Mouse (Mus musculus): ENCODE measurements at regions not wholly inside any gene's neighbourhood (a gene's known extent, or its start where the extent isn't known, plus 50 kb on each side); places are given as distances from the start of the nearest gene placed in this dataset.

DNA sequence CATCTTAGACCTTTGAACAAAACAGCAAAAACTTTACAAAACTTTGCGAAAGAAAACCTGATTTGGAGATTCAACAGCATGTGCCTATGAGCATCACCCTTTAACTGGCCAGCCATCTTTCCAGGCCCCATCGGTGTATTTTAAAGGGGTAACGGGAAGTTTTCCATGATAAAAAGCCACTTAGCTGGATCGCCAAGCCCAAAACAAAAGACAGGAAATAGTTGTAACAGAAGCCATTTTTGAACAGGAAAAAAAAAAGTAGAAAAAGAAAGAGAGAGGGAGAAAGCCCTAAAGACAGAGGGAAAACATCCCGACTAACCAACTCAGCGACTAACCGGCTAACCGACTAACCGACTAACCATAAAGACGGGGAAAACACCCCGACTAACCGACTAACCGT, 140.5 kb downstream of the Setd4 start:
- Histone ChIP-seq H3K4me3 (ENCODE audit: low read depth, low read length) (no peak overlapping the region), H3K27me3 (ENCODE audit: control insufficient read depth, insufficient read depth, low read length) (no peaks in the 10 kb centered on the region), H3K4me1 (ENCODE audit: control insufficient read depth, insufficient read depth, low read length) (no peaks in the 10 kb centered on the region), H3K36me3 (replicated peaks; ENCODE audit: control insufficient read depth, insufficient read depth, low read depth, low read length) (no peaks in the 10 kb centered on the region), H3K4me2 (ENCODE audit: low read depth, low read length) (no peak overlapping the region), H3K9ac (replicated peaks; ENCODE audit: low read length) (no peak overlapping the region), H3K9me3 (replicated peaks; ENCODE audit: control insufficient read depth, low read length) (no peaks in the 10 kb centered on the region), H3K27ac (replicated peaks; ENCODE audit: low read depth, low read length) (no peak overlapping the region)
- 84% methylated on average over 13 of the region's 13 CpGs for WGBS
- DNase-seq (ENCODE audit: low spot score) (no peak), ATAC-seq (replicated peaks; ENCODE audit: insufficient number of reproducible peaks, low FRiP score, low TSS enrichment, low read depth) (no peak)

GRCm38 (mm10) chr16:93462286-93462610, 141.6 kb downstream of the Setd4 start:
- no peak overlapping the region for H3K4me2 ChIP-seq (ENCODE audit: low read depth, low read length)
- 37% methylated on average over 8 of the region's 8 CpGs for WGBS
- no peak overlapping the region for H3K9ac ChIP-seq (replicated peaks; ENCODE audit: low read length)

GRCm38 (mm10) chr16:93461406-93462285, 142.2 kb downstream of the Setd4 start:
- Histone ChIP-seq H3K4me1 (ENCODE audit: control insufficient read depth, insufficient read depth, low read length) (no peaks in the 10 kb centered on the region), H3K4me3 (ENCODE audit: low read depth, low read length) (no peak overlapping the region), H3K9me3 (replicated peaks; ENCODE audit: control insufficient read depth, low read length) (no peaks in the 10 kb centered on the region), H3K4me2 (ENCODE audit: low read depth, low read length) (no peak overlapping the region), H3K9ac (replicated peaks; ENCODE audit: low read length) (no peak overlapping the region), H3K36me3 (replicated peaks; ENCODE audit: control insufficient read depth, insufficient read depth, low read depth, low read length) (no peaks in the 10 kb centered on the region), H3K27me3 (ENCODE audit: control insufficient read depth, insufficient read depth, low read length) (no peaks in the 10 kb centered on the region), H3K27ac (replicated peaks; ENCODE audit: low read depth, low read length) (no peak overlapping the region)
- 78% methylated on average over 27 of the region's 27 CpGs for WGBS
- ATAC-seq (replicated peaks; ENCODE audit: insufficient number of reproducible peaks, low FRiP score, low TSS enrichment, low read depth) = no peak
- DNase-seq (ENCODE audit: low spot score) = no peak

More at GRCm38 (mm10) chr16:93462286-93462610, 141.6 kb downstream of the Setd4 start:
- Histone ChIP-seq H3K4me3 (ENCODE audit: low read depth, low read length) (no peak overlapping the region), H3K36me3 (replicated peaks; ENCODE audit: control insufficient read depth, insufficient read depth, low read depth, low read length) (no peaks in the 10 kb centered on the region), H3K27ac (replicated peaks; ENCODE audit: low read depth, low read length) (no peak overlapping the region), H3K9me3 (replicated peaks; ENCODE audit: control insufficient read depth, low read length) (no peaks in the 10 kb centered on the region), H3K4me1 (ENCODE audit: control insufficient read depth, insufficient read depth, low read length) (no peaks in the 10 kb centered on the region), H3K27me3 (ENCODE audit: control insufficient read depth, insufficient read depth, low read length) (no peaks in the 10 kb centered on the region)
- DNase-seq (ENCODE audit: low spot score) (peak; percentile 48), ATAC-seq (replicated peaks; ENCODE audit: insufficient number of reproducible peaks, low FRiP score, low TSS enrichment, low read depth) (no peak)

GRCm38 (mm10) chr16:93459497-93460240, 144.2 kb downstream of the Setd4 start:
- DNase-seq (ENCODE audit: low spot score) = no peak
- 0 out of 2 replicates have a peak, but pooled peaks have one; percentile 30 for ATAC-seq (replicated peaks; ENCODE audit: insufficient number of reproducible peaks, low FRiP score, low TSS enrichment, low read depth)
- H3K9me3 ChIP-seq (replicated peaks; ENCODE audit: control insufficient read depth, low read length) = no peaks in the 10 kb centered on the region
- no peaks in the 10 kb centered on the region for H3K36me3 ChIP-seq (replicated peaks; ENCODE audit: control insufficient read depth, insufficient read depth, low read depth, low read length)
- H3K27me3 ChIP-seq (ENCODE audit: control insufficient read depth, insufficient read depth, low read length) = no peaks in the 10 kb centered on the region
- H3K4me3 ChIP-seq (ENCODE audit: low read depth, low read length) = no peak overlapping the region
- no peak overlapping the region for H3K9ac ChIP-seq (replicated peaks; ENCODE audit: low read length)
- H3K27ac ChIP-seq (replicated peaks; ENCODE audit: low read depth, low read length) = no peak overlapping the region
- H3K4me1 ChIP-seq (ENCODE audit: control insufficient read depth, insufficient read depth, low read length) = no peaks in the 10 kb centered on the region
- 49% methylated on average over 12 of the region's 12 CpGs for WGBS
- H3K4me2 ChIP-seq (ENCODE audit: low read depth, low read length) = no peak overlapping the region

GRCm38 (mm10) chr16:93458598-93459496, 145.0 kb downstream of the Setd4 start:
- no peak overlapping the region for H3K27ac ChIP-seq (replicated peaks; ENCODE audit: low read depth, low read length)
- no peak overlapping the region for H3K4me3 ChIP-seq (ENCODE audit: low read depth, low read length)
- H3K4me2 ChIP-seq (ENCODE audit: low read depth, low read length) = peak overlapping the region; percentile 2; the same call in 1 of the 2 replicates
- DNase-seq (ENCODE audit: low spot score) = peak; percentile 72
- ATAC-seq (replicated peaks; ENCODE audit: insufficient number of reproducible peaks, low FRiP score, low TSS enrichment, low read depth) = peak; percentile 32; the same call in 1 of the 2 replicates
- H3K27me3 ChIP-seq (ENCODE audit: control insufficient read depth, insufficient read depth, low read length) = no peaks in the 10 kb centered on the region
- 40% methylated on average over 25 of the region's 25 CpGs for WGBS
- no peaks in the 10 kb centered on the region for H3K9me3 ChIP-seq (replicated peaks; ENCODE audit: control insufficient read depth, low read length)
- H3K36me3 ChIP-seq (replicated peaks; ENCODE audit: control insufficient read depth, insufficient read depth, low read depth, low read length) = no peaks in the 10 kb centered on the region
- H3K9ac ChIP-seq (replicated peaks; ENCODE audit: low read length) = no peak overlapping the region
- H3K4me1 ChIP-seq (ENCODE audit: control insufficient read depth, insufficient read depth, low read length) = no peaks in the 10 kb centered on the region

DNA sequence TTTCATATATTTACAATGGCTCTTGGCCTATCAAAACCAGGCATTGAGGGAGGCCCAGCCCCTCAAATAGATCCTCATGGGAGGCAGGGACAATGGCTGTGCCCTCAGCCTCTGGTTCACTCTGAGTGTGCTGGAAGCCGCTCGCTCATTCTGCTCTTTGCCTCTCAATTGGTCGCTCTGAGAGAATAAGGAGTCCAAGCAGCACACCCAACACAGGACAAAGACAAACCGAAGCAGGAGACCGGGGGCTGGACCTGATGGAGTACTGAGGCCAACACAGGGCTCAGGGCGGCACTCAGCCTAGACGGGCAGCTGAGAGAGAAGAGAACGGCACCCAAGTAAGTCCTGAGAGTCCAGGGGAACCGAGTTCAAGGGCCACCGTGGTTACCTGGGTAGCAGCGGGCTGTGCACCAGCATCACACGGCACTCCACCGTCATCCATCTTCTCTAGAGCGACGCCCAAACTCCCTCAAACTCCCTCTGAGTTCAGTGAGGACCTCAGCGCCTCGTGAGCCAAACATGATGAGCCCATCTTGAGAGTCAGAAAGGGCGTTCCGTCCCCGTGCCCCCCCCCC, 145.8 kb downstream of the Setd4 start:
- WGBS = 89% methylated on average over 20 of the region's 20 CpGs
- H3K4me1 ChIP-seq (ENCODE audit: control insufficient read depth, insufficient read depth, low read length) = no peaks in the 10 kb centered on the region
- DNase-seq (ENCODE audit: low spot score) (no peak), ATAC-seq (replicated peaks; ENCODE audit: insufficient number of reproducible peaks, low FRiP score, low TSS enrichment, low read depth) (no peak)
- H3K4me2 ChIP-seq (ENCODE audit: low read depth, low read length) = no peak overlapping the region
- H3K36me3 ChIP-seq (replicated peaks; ENCODE audit: control insufficient read depth, insufficient read depth, low read depth, low read length) = no peaks in the 10 kb centered on the region
- H3K27ac ChIP-seq (replicated peaks; ENCODE audit: low read depth, low read length) = no peak overlapping the region
- no peaks in the 10 kb centered on the region for H3K9me3 ChIP-seq (replicated peaks; ENCODE audit: control insufficient read depth, low read length)
- no peak overlapping the region for H3K4me3 ChIP-seq (ENCODE audit: low read depth, low read length)
- H3K27me3 ChIP-seq (ENCODE audit: control insufficient read depth, insufficient read depth, low read length) = no peaks in the 10 kb centered on the region
- no peak overlapping the region for H3K9ac ChIP-seq (replicated peaks; ENCODE audit: low read length)

GRCm38 (mm10) chr16:93456706-93457425, 147.0 kb downstream of the Setd4 start:
- Histone ChIP-seq H3K4me3 (ENCODE audit: low read depth, low read length) (no peak overlapping the region), H3K9me3 (replicated peaks; ENCODE audit: control insufficient read depth, low read length) (no peaks in the 10 kb centered on the region), H3K4me1 (ENCODE audit: control insufficient read depth, insufficient read depth, low read length) (no peaks in the 10 kb centered on the region), H3K9ac (replicated peaks; ENCODE audit: low read length) (no peak overlapping the region), H3K27ac (replicated peaks; ENCODE audit: low read depth, low read length) (no peak overlapping the region), H3K36me3 (replicated peaks; ENCODE audit: control insufficient read depth, insufficient read depth, low read depth, low read length) (no peaks in the 10 kb centered on the region), H3K27me3 (ENCODE audit: control insufficient read depth, insufficient read depth, low read length) (no peaks in the 10 kb centered on the region), H3K4me2 (ENCODE audit: low read depth, low read length) (no peak overlapping the region)
- ATAC-seq (replicated peaks; ENCODE audit: insufficient number of reproducible peaks, low FRiP score, low TSS enrichment, low read depth) (no peak), DNase-seq (ENCODE audit: low spot score) (peak; percentile 54)
- 65% methylated on average over 17 of the region's 17 CpGs for WGBS
